Mouse (Mus musculus): ENCODE data around the gene Mocs1. TPM values are rescaled to one million over a fixed set of nuclear protein-coding genes. Genes with fewer than 3 reads are reported as not detected.

The Mocs1 gene
- polyA plus RNA-seq, 1 experiment from 2014 or later, result 33.9 TPM

DNA sequence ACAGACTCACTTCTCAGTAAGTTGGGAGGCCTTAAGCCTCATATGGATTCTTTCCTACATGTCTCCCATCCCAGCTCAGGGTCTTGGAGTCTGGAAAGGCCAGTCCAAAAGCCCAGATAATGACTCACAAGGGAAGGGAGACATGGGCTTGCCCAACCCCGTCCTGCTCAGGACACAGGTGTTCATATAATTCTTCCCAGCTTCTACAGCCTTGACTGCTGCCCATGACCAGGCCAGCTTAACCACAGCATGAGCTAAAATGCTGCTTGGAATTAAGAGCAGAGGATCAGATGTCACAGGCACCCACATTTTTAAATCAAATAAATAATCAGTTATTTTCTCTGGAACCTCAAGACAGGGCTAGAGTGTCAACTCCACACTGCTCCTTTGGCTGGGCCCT is 47.0 kb downstream of the Mocs1 start:
- ChIA-PET POLR2A (interaction anchor here (1.1 kb wide), 1 partner anchor 47 kb away, joined by 3 read pairs; no protein-coding TSS in a partner anchor), CTCF (interaction anchor here (1.3 kb wide), 1 partner anchor 21 kb away, joined by 3 read pairs; no protein-coding TSS in a partner anchor)
- ATAC-seq, result no peak
- TF ChIP-seq CTCF (IDR thresholded peaks at IDR 0.05), result no peak
- in situ Hi-C loops (cut with MboI; ENCODE audit: low pct_unique_long_range_greater_than_20kb), result loop anchor here (5.0 kb wide), 1 partner anchor 37 kb away; no protein-coding TSS in a partner anchor
- no peak for DNase-seq (ENCODE audit: low read depth, low spot score)
- no peaks in the 10 kb centered on the region for H3K27me3 ChIP-seq

DNA sequence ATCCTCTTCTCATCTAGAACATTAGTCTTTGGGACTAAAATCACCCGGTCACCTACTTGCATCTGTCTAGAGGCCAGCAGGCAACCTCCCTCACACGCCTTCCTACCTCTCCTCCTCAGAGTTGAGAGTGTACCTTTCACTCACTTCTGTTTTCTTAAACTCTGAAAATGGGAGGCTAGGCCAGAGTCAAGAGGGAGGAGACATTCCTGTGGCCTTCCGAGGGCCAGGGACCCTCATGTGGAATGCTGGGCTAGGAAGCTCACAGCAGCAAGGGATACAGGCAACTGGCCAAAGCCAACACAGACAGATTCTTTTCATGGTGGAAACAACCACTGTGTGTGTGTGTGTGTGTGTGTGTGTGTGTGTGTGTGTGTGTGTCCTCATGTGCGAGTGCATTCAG is 49.2 kb downstream of the Mocs1 start:
- ATAC-seq (peak; percentile 19), DNase-seq (ENCODE audit: low read depth, low spot score) (no peak)
- H3K27me3 ChIP-seq, result no peaks in the 10 kb centered on the region
- ChIA-PET CTCF (interaction anchor here (0.8 to 1.8 kb wide), 2 partner anchors 10 to 33 kb away, joined by 3 to 10 read pairs; no protein-coding TSS in a partner anchor), POLR2A (interaction anchor here (0.6 to 0.8 kb wide), 2 partner anchors 30 to 37 kb away, joined by 3 to 4 read pairs; no protein-coding TSS in a partner anchor)
- in situ Hi-C loops (cut with MboI; ENCODE audit: low pct_unique_long_range_greater_than_20kb), result loop anchor here (5.0 kb wide), 1 partner anchor 35 kb away; no protein-coding TSS in a partner anchor
- TF ChIP-seq CTCF (IDR thresholded peaks at IDR 0.05), result no peak

DNA sequence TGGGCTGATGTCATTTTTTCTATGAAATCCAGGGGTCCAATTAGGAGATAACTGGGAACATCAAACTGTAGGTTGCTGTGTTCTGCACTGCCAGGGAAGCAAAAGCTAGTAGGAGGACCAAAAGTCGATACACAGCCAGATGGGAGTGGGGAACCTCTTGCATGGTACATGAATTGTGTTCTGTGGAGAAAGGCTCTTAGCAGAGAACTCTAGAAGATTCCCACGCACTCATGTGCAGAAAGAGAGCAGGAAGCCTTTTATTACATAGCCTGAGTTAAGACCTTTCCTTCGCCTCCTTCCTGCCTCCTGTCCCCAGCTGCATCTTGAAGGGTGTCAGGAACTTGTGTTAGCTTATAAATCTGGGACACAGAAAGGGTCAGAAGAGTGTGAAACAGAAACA is 53.7 kb downstream of the Mocs1 start:
- CTCF ChIA-PET, result no interaction called here
- ATAC-seq (no peak), DNase-seq (ENCODE audit: low read depth, low spot score) (no peak)
- in situ Hi-C loops (cut with MboI; ENCODE audit: low pct_unique_long_range_greater_than_20kb), result no loop called here
- no peak for TF ChIP-seq CTCF (IDR thresholded peaks at IDR 0.05)
- POLR2A ChIA-PET, result no interaction called here
- H3K27me3 ChIP-seq, result no peaks in the 10 kb centered on the region

DNA sequence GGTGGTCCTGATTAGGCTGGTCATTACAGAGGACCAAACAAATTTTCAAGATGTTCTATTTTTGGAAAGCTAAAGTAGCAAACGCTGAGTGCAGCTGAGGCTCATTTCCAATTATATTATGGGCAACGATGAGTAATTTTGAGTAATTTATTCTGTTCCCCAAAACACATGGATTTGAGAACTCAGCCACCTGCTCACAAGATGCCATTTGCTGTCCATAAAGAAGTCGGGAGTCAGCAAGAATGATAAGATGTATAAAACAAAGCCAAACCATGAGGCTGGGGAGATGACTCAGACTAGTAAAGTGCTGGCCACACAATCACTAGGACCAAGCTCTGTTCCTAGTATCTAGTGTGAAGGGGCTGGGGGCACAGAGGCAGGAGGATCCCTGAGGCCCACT is 56.3 kb downstream of the Mocs1 start:
- no peak for ATAC-seq
- CTCF ChIA-PET, result interaction anchor here (2.9 kb wide), 1 partner anchor 20 kb away, joined by 6 read pairs; no protein-coding TSS in a partner anchor
- H3K27me3 ChIP-seq, result no peaks in the 10 kb centered on the region
- POLR2A ChIA-PET, result interaction anchor here (0.6 kb wide), 1 partner anchor 12 kb away, joined by 4 read pairs; no protein-coding TSS in a partner anchor
- in situ Hi-C loops (cut with MboI; ENCODE audit: low pct_unique_long_range_greater_than_20kb), result no loop called here
- TF ChIP-seq CTCF (IDR thresholded peaks at IDR 0.05), result no peak
- no peak for DNase-seq (ENCODE audit: low read depth, low spot score)

DNA sequence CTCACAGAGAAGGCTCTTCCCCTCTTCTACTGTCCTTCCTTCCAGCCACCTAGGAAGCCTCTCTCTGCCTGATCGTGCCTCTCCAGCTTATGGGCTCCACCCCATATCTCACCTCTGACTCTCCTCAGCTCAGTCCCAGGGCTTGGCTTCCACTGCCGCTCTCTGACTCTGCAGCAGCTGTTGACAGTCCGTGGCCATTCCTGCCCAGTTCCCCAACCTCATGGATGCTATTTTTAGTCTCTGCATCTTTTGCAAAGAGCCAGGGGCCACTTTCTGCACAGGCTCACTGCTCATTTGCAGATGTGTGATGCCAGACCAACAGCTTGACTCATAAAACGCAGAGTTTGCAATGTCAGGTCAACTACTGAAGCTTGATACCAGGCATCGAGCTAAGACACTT is 60.9 kb downstream of the Mocs1 start:
- in situ Hi-C loops (cut with MboI; ENCODE audit: low pct_unique_long_range_greater_than_20kb), result no loop called here
- H3K27me3 ChIP-seq, result no peaks in the 10 kb centered on the region
- ATAC-seq, result peak; percentile 78
- no peak for DNase-seq (ENCODE audit: low read depth, low spot score)
- ChIA-PET POLR2A (no interaction called here), CTCF (interaction anchor here (1.2 kb wide), 1 partner anchor 21 kb away, joined by 3 read pairs; no protein-coding TSS in a partner anchor)
- TF ChIP-seq CTCF (IDR thresholded peaks at IDR 0.05), result no peak

DNA sequence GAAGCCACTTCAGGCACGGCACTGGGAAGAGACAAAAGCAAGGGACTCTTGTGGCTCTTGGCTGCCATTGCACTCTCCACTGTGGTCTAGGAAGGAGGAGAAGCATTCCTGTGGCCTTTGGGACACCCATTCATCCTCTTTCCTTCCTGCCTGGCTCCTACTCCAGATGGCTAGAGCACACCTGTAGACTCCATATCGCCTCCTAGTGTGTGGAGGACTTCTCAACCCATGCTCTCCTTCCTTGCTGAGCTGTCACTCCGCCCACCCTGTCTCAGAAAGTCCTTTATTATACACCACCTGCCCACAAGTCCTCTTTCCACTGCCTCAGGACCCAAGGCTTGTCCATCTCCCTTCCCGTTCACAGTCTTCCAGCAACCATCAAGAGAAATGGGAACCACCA is 65.1 kb downstream of the Mocs1 start:
- ChIA-PET CTCF (interaction anchor here (1.0 kb wide), 1 partner anchor 11 kb away, joined by 3 read pairs; no protein-coding TSS in a partner anchor), POLR2A (interaction anchor here (0.6 kb wide), 1 partner anchor 19 kb away, joined by 4 read pairs; no protein-coding TSS in a partner anchor)
- peak; percentile 37 for TF ChIP-seq CTCF (IDR thresholded peaks at IDR 0.05)
- in situ Hi-C loops (cut with MboI; ENCODE audit: low pct_unique_long_range_greater_than_20kb), result no loop called here
- no peaks in the 10 kb centered on the region for H3K27me3 ChIP-seq
- DNase-seq (ENCODE audit: low read depth, low spot score), result no peak
- ATAC-seq, result no peak

DNA sequence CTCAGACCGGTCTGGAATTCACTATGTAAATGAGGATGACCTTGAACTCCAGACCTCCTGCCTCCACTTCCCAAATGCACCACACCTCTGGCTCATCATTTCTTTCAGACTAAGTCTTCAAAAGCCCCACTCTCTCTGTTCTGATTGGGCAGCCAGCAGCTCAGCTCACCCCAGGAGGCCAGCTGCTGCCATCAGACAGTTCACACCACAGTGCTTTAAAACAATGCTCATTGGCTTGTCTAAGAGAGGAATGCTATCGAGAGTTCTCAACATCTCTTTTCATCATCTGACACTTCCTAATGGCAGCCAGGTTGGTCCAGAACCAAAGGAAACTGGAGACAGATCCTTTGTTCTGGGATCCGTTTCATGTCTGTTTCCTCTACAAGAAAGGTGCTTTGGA is 70.0 kb downstream of the Mocs1 start:
- ChIA-PET CTCF (no interaction called here), POLR2A (no interaction called here)
- no peak for TF ChIP-seq CTCF (IDR thresholded peaks at IDR 0.05)
- in situ Hi-C loops (cut with MboI; ENCODE audit: low pct_unique_long_range_greater_than_20kb), result no loop called here
- ATAC-seq (no peak), DNase-seq (ENCODE audit: low read depth, low spot score) (no peak)
- H3K27me3 ChIP-seq, result no peaks in the 10 kb centered on the region

DNA sequence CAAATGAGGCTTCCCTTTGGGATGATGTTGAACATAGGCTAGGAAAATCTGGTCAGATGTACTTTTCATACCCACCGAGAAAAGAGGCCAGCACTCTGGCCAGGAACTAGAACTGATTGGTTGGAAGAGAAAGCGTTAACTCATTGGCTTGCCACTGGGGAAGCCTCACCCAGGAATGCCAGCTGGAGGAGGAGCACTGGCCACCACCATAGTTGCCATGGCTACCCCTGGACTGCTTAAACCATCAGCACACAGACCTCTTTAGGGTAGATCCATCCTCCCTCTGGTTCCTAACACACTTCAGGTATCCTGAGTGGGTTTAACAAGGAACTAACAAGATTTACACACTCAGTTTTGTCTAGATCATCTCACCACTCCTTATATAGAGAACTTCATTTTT is 71.5 kb downstream of the Mocs1 start:
- ChIA-PET POLR2A (no interaction called here), CTCF (interaction anchor here (1.5 kb wide), 1 partner anchor 9 kb away, joined by 3 read pairs; no protein-coding TSS in a partner anchor)
- DNase-seq (ENCODE audit: low read depth, low spot score), result no peak
- in situ Hi-C loops (cut with MboI; ENCODE audit: low pct_unique_long_range_greater_than_20kb), result no loop called here
- ATAC-seq, result no peak
- H3K27me3 ChIP-seq, result no peaks in the 10 kb centered on the region
- no peak for TF ChIP-seq CTCF (IDR thresholded peaks at IDR 0.05)

DNA sequence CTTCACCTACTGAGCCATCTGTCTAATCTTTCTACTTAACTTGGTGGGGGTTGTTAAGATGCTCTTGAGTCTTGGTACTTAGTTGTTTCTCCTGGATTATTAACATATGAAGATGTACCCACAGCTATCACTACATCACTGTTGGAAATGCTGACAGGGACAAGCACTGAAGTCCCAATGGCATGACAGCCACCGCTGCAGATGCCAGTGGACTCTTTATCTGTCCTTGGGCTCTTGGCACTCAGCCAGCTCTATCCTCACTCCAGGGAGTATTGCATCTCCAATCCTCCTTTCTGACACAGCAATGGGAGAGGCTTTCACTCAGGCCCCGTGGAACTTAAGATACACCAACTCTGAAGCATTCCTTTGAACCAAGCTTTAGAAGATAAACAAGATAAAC is 72.1 kb downstream of the Mocs1 start:
- no peak for TF ChIP-seq CTCF (IDR thresholded peaks at IDR 0.05)
- no peak for DNase-seq (ENCODE audit: low read depth, low spot score)
- ChIA-PET POLR2A (no interaction called here), CTCF (no interaction called here)
- in situ Hi-C loops (cut with MboI; ENCODE audit: low pct_unique_long_range_greater_than_20kb), result no loop called here
- H3K27me3 ChIP-seq, result no peaks in the 10 kb centered on the region
- ATAC-seq, result no peak

DNA sequence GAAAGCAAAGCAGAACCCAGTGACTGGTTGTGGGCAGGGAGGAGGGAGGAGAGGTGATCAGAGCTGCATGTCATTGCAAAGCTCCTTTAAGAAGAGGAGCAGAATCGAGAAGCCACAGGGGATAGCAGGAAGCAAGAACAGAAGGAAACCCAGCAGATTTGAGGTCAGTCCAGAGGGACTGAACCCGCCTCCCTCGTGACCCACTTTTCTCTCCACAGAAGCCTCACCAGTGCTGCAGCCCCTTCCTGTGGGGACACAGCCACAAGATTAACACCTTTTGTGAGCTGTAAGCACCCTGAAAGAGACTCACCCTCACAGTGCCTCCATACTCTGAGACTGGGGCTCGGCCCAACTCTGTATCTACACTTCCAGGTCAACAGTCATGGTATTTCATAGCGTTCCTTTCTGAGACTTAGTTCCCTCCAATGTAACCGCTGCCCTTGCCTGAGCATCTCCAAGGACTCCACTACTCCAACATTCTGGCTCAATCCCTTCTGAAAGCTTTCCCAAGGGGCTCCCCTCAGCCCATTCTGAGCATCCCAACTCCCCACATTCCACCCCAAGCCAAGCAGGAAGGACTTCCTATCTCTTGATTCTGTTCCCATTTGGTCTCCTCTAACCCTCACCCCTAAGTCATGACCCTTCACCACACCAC is 75.2 kb downstream of the Mocs1 start:
- ChIA-PET POLR2A (interaction anchor here (0.6 to 0.9 kb wide), 2 partner anchors 12 to 1821 kb away, joined by 3 to 4 read pairs; no protein-coding TSS in a partner anchor), CTCF (interaction anchor here (1.8 kb wide), 1 partner anchor 19 kb away, joined by 6 read pairs; no protein-coding TSS in a partner anchor)
- no peaks in the 10 kb centered on the region for H3K27me3 ChIP-seq
- in situ Hi-C loops (cut with MboI; ENCODE audit: low pct_unique_long_range_greater_than_20kb), result no loop called here
- TF ChIP-seq CTCF (IDR thresholded peaks at IDR 0.05), result no peak
- DNase-seq (ENCODE audit: low read depth, low spot score) (no peak), ATAC-seq (no peak)

Other genes with a start within 250 kb of the Mocs1 start
- 2.4 TPM for gene Daam2, start 136.0 kb downstream of the Mocs1 start, polyA plus RNA-seq (2021)
- gene Kif6, start 186.8 kb downstream of the Mocs1 start, polyA plus RNA-seq (2021), result 3.2 TPM